Mouse (Mus musculus) heart, embryonic 15.5 days (tissue): Measurements from ENCODE around the gene Aym1. TPM values are rescaled to one million over a fixed set of nuclear protein-coding genes. Genes with fewer than 3 reads are reported as not detected.
"Not testable (repeated sequence)": the region's sequence is repeated elsewhere in the genome, so short reads cannot be mapped to it uniquely, and the experiment has no call there.

Source experiments
- ATAC-seq: fragments of 200-750 bp; cut with Nextera tagmentation; replicated peaks from 2 replicates; pipeline ENCODE4 v1.8.0; 2017; ENCODE audit warnings: low read depth, moderate TSS enrichment; ENCODE audit not compliant: insufficient number of reproducible peaks, insufficient read depth, low FRiP score
- H3K27ac ChIP-seq: fragments of 300-500 bp; sonication (generic); 2 replicates; pipeline ENCODE4 v1.5.1; 2015; ENCODE audit warnings: mild to moderate bottlenecking, inconsistent platforms
- H3K27me3 ChIP-seq: fragments of 300-500 bp; sonication (generic); 2 replicates; pipeline ENCODE4 v1.6.1; 2015; ENCODE audit warnings: inconsistent platforms
- H3K36me3 ChIP-seq: fragments of 300-500 bp; sonication (generic); 2 replicates; pipeline ENCODE4 v1.6.1; 2015; ENCODE audit warnings: mild to moderate bottlenecking, inconsistent platforms
- H3K4me1 ChIP-seq: fragments of 300-500 bp; sonication (generic); replicated peaks from 2 replicates; pipeline ENCODE4 v1.6.1; 2015; ENCODE audit warnings: inconsistent platforms
- H3K4me2 ChIP-seq: fragments of 300-500 bp; sonication (generic); 2 replicates; pipeline ENCODE4 v1.6.1; 2015; ENCODE audit warnings: inconsistent platforms, mild to moderate bottlenecking, moderate library complexity
- H3K4me3 ChIP-seq: fragments of 300-500 bp; sonication (generic); 2 replicates; pipeline ENCODE4 v1.5.1; 2015; ENCODE audit warnings: mild to moderate bottlenecking, inconsistent platforms
- H3K9ac ChIP-seq: fragments of 300-500 bp; sonication (generic); 2 replicates; pipeline ENCODE4 v1.6.1; 2015; ENCODE audit warnings: mild to moderate bottlenecking, inconsistent platforms
- H3K9me3 ChIP-seq: fragments of 300-500 bp; sonication (generic); replicated peaks from 2 replicates; pipeline ENCODE4 v1.6.1; 2016; ENCODE audit warnings: inconsistent platforms
- WGBS: fragments of 180-500 bp; shearing (Covaris S2); methylation state at CpG from one replicate; pipeline ENCODE4 v1.1.7; 2015; ENCODE audit warnings: mixed read lengths; 5-methylcytosine and 5-hydroxymethylcytosine counted together
- polyA plus RNA-seq: library from polyadenylated mRNA; unstranded; fragments of >200 nt; fragmentation: Nextera tagmentation; extraction: Ambion mirVana; gene quantifications from 2 replicates; pipeline ENCODE4 v1.2.1, GENCODE M21; 2015

Gene Aym1
- polyA plus RNA-seq, 1 experiment from 2014 or later, result not detected

DNA sequence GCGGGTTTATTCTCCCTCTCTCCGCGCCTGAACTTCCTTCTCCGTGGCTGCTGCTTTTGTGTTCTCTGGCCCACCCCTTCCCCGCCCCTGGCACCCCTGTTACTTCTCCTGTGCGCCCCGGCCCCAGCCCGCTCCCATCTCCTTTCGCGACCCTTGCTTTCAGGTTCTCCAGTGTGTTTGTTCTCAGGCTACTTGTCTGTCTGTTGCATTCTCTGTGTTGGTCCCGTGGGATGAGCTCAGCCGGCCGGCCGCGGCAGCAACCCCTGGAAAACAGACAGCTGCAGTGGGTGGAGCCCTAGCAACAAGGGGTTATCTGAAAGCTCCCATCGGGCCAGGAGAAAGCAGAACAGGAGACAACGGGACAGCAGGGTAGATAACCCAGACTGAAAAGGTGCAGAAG lies 21.4 kb upstream of the Aym1 start:
- Histone ChIP-seq H3K27me3 (peaks cover 79% of the 10 kb centered on the region), H3K4me2 (peak overlapping the region; percentile 56), H3K27ac (no peak overlapping the region), H3K4me3 (peak overlapping the region; percentile 35), H3K9me3 (0 out of 2 replicates have a peak, but pooled peaks cover 2% of the 10 kb centered on the region), H3K9ac (no peak overlapping the region), H3K36me3 (no peaks in the 10 kb centered on the region), H3K4me1 (peaks cover 7% of the 10 kb centered on the region; the same call in 1 of the 2 replicates)
- WGBS, result 2% methylated on average over 17 of the region's 17 CpGs
- no peak for ATAC-seq

DNA sequence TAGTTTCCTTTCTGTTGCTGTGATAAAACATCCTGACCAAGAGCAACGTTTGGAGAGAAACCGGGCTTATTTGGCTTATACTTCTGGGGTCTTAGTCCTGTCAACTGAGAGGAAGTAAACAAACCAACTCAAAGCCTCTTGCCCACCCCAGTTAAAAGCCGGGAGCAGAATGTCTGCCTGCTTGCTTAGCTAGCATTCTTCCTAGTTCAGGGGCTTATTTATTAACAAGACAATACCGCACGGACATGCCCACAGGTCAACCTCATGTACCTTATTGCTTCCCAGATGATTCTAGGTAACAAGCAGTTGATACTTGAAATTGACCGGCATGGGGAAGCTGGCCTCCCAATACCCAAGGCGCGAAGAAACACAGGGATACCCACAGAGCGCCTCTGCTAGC lies 20.8 kb upstream of the Aym1 start:
- Histone ChIP-seq H3K4me2 (no peak overlapping the region), H3K36me3 (no peaks in the 10 kb centered on the region), H3K27ac (no peak overlapping the region), H3K4me3 (peak overlapping the region; percentile 35), H3K9ac (no peak overlapping the region), H3K4me1 (peaks cover 7% of the 10 kb centered on the region; the same call in 1 of the 2 replicates), H3K9me3 (0 out of 2 replicates have a peak, but pooled peaks cover 2% of the 10 kb centered on the region), H3K27me3 (peaks cover 84% of the 10 kb centered on the region)
- no peak for ATAC-seq
- WGBS, result 28% methylated on average over 9 of the region's 9 CpGs

DNA sequence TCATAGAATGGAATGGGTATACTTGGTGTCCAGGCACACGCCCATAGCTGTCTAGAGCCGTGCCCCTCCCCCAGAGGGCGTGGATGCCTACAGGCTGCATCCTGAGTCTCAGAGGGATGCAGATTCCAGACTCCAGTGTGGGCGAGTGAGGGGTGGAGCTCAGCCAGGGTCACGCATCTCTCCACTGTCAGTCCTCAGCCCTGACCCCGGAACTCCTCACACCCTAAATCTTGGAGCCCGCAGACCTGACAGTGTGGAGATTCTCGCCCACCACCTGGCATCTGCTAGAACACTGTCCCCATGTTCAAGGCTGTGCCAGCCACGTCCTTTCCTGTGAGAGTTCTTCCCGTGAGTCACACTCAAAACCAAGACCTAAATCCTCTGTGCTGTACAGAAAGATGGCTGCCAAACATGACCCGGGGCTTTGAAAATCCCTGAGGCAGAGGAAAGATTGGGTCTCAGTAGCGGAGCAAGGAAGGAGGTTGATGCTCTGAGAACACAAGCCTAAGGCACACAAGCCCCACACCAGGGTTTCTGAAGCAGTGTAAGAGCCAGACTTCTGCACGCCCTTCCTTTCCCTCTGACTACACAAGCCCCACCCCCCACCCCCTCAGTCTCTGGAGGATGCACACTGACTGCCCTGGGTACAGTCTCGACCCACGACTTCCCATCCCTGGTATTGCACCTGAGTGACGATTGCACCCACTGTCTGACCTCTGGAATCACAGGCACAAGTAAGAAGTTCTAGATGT lies 12.3 kb upstream of the Aym1 start:
- Histone ChIP-seq H3K36me3 (no peaks in the 10 kb centered on the region), H3K4me1 (no peaks in the 10 kb centered on the region), H3K27me3 (peaks cover 82% of the 10 kb centered on the region), H3K9me3 (no peaks in the 10 kb centered on the region), H3K27ac (no peak overlapping the region), H3K4me3 (no peak overlapping the region), H3K4me2 (no peak overlapping the region), H3K9ac (no peak overlapping the region)
- no peak for ATAC-seq
- 33% methylated on average over 16 of the region's 16 CpGs for WGBS

DNA sequence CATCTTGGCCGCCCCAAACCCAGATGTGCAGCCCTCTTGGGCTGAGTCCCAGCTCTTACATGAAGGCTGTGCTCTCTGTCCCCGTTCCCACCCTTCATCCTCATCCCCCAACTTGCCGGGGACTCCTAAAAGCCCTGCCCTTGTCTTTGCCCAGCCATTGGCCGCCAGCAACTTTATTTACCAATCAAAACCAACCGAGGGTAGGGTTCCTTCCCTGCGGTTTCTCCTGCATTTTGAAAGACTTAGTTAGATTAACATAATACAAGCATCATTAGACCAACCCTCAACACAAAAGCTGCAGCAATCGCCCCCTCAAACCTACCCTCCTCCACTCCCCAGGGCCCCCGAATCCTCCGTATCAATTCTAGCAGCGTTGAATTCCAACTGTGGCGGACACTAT lies 11.3 kb upstream of the Aym1 start:
- H3K9me3 ChIP-seq, result no peaks in the 10 kb centered on the region
- no peaks in the 10 kb centered on the region for H3K4me1 ChIP-seq
- no peaks in the 10 kb centered on the region for H3K36me3 ChIP-seq
- WGBS, result 10% methylated on average over 11 of the region's 11 CpGs
- H3K9ac ChIP-seq, result no peak overlapping the region
- no peak for ATAC-seq
- peaks cover 89% of the 10 kb centered on the region for H3K27me3 ChIP-seq
- H3K4me3 ChIP-seq, result no peak overlapping the region
- no peak overlapping the region for H3K4me2 ChIP-seq
- H3K27ac ChIP-seq, result no peak overlapping the region

DNA sequence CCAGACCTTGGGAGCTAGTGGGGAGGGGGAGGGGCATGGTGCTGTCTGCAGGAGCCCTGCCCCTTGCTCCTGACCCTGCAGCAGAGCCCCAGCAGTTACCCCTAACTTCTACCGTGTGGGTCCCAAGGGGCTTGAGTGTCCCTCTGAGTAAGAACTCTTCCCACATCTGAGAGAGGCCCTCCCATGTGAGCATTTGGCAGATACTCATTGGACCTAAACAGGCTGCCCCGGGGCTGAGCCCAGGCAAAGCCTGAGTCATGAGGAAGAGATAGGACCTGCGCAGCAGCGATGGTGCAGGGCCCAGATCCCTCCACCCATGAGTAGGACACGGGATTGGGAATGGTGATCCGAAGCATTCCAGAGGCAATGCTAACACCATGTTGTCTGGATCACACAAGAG lies 10.4 kb upstream of the Aym1 start:
- peaks cover 88% of the 10 kb centered on the region for H3K27me3 ChIP-seq
- not testable (repeated sequence) for H3K9ac ChIP-seq, ATAC-seq, H3K4me3 ChIP-seq, H3K9me3 ChIP-seq, H3K4me1 ChIP-seq, H3K36me3 ChIP-seq, H3K4me2 ChIP-seq, H3K27ac ChIP-seq
- 36% methylated on average over 6 of the region's 6 CpGs for WGBS

DNA sequence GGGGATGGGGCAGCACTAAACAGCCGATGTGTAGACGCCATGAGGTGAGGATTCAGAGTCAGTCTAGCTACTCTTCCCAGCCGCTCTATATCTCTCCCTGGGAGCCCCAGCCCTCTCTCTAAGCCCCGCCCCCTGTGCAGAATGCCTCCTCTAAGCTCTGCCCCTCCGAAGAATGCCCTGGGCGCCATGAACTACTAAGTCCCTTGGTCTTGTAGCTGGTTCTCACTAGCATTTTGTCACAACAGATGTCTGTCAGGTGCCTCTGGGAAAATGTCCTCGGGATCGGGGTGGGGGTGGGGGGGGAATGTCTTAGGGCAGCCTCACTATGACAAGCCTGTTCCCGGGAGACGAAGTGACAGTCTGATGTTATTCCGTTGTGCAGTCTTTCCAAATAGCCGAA lies 9.5 kb upstream of the Aym1 start:
- H3K9ac ChIP-seq, result no peak overlapping the region
- H3K27me3 ChIP-seq, result peaks cover 92% of the 10 kb centered on the region
- 28% methylated on average over 12 of the region's 12 CpGs for WGBS
- H3K27ac ChIP-seq, result no peak overlapping the region
- no peak for ATAC-seq
- H3K9me3 ChIP-seq, result no peaks in the 10 kb centered on the region
- no peaks in the 10 kb centered on the region for H3K4me1 ChIP-seq
- H3K4me3 ChIP-seq, result no peak overlapping the region
- H3K4me2 ChIP-seq, result no peak overlapping the region
- H3K36me3 ChIP-seq, result no peaks in the 10 kb centered on the region

DNA sequence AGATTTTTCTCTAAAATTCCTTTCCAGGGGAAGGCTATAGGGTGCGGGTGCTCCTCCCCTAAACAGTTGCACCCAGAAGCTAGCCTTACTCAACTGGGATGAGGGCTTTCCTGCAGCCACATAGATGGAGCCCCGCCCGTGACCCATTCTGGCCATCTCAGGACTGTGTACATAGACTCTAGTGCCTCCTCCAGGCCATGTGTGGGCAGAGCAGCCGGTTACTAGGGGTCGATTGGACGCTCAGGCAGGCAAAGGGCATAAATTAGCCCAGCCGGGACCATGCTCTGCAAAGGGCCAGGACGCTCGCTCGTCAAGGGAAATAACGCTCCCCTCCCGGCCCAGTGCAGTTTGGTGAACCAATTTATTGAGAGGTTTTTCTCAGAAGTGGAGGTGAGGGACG lies 8.5 kb upstream of the Aym1 start:
- Histone ChIP-seq H3K4me2 (no peak overlapping the region), H3K4me1 (no peaks in the 10 kb centered on the region), H3K4me3 (no peak overlapping the region), H3K27ac (no peak overlapping the region), H3K27me3 (peaks cover 97% of the 10 kb centered on the region), H3K36me3 (no peaks in the 10 kb centered on the region), H3K9me3 (no peaks in the 10 kb centered on the region), H3K9ac (no peak overlapping the region)
- ATAC-seq, result no peak
- WGBS, result 17% methylated on average over 13 of the region's 13 CpGs

DNA sequence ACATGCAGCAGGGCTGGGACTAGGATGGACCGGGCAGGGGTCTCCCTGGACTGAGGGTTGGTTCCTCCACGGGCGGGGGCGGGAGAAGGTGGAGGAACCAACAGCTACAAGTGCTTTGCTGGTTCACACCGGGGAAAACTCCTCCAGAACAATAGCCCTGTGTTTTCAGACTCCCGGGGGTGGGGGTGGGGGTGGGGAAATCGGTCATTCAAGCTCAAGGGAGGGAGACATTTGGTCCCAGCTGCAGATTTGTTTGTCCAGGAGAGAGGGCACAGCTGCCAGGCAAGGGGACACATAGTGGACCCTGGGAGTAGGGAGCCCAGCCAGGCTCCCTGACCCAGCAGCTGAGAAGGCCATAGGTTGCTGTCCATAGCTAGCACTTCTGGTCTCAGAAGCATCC lies 7.9 kb upstream of the Aym1 start:
- no peak overlapping the region for H3K4me3 ChIP-seq
- peaks cover 97% of the 10 kb centered on the region for H3K27me3 ChIP-seq
- ATAC-seq, result no peak
- H3K27ac ChIP-seq, result no peak overlapping the region
- 14% methylated on average over 7 of the region's 7 CpGs for WGBS
- no peak overlapping the region for H3K9ac ChIP-seq
- H3K4me2 ChIP-seq, result no peak overlapping the region
- H3K36me3 ChIP-seq, result no peaks in the 10 kb centered on the region
- no peaks in the 10 kb centered on the region for H3K9me3 ChIP-seq
- no peaks in the 10 kb centered on the region for H3K4me1 ChIP-seq

DNA sequence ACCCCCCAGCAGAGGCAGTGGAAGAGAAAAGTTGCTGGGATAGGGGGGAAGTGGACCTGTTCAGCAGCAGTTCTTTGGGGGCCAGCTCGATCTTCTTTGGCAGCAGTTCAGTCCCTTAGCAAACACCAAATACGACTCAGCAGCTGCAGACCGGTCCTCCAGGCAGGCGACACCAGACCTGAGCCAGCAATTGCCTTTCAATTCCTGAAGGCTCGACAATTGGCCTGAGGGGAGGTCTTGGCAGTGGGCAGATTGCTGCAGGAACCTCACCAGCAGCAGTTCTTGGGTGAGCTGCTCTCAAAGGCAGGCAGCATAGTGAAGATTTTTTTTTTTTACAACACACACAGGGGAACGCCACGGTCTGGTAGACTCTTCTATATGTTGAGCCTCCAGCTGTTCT lies 7.3 kb upstream of the Aym1 start:
- H3K36me3 ChIP-seq, result no peaks in the 10 kb centered on the region
- ATAC-seq, result no peak
- no peak overlapping the region for H3K27ac ChIP-seq
- H3K4me2 ChIP-seq, result no peak overlapping the region
- no peak overlapping the region for H3K4me3 ChIP-seq
- no peaks in the 10 kb centered on the region for H3K9me3 ChIP-seq
- no peak overlapping the region for H3K9ac ChIP-seq
- peaks cover 96% of the 10 kb centered on the region for H3K27me3 ChIP-seq
- 26% methylated on average over 7 of the region's 7 CpGs for WGBS
- H3K4me1 ChIP-seq, result no peaks in the 10 kb centered on the region

DNA sequence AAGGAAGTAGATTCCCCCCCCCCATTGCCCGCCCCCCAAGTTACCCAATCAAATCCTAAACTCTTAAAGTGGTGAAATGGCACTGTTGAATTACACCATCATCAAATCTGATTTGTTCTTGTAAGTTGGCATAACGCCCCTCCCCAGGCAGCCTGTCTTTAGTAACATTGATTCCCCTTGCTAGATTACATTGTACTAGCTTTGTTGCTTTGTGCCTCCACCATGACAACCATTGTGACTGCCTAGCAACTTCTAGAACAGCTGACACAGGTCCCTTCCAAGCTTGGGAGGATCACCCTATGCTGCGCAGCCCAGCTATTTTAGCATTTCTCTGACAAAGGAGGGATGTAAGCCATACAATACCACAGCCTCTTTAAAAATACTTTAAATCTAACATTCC lies 5.3 kb upstream of the Aym1 start:
- H3K9ac ChIP-seq, result no peak overlapping the region
- WGBS, result 79% methylated on average over 3 of the region's 3 CpGs
- no peaks in the 10 kb centered on the region for H3K36me3 ChIP-seq
- ATAC-seq, result no peak
- H3K4me3 ChIP-seq, result no peak overlapping the region
- no peaks in the 10 kb centered on the region for H3K4me1 ChIP-seq
- H3K4me2 ChIP-seq, result no peak overlapping the region
- H3K27ac ChIP-seq, result no peak overlapping the region
- no peaks in the 10 kb centered on the region for H3K9me3 ChIP-seq
- H3K27me3 ChIP-seq, result peaks cover 84% of the 10 kb centered on the region

DNA sequence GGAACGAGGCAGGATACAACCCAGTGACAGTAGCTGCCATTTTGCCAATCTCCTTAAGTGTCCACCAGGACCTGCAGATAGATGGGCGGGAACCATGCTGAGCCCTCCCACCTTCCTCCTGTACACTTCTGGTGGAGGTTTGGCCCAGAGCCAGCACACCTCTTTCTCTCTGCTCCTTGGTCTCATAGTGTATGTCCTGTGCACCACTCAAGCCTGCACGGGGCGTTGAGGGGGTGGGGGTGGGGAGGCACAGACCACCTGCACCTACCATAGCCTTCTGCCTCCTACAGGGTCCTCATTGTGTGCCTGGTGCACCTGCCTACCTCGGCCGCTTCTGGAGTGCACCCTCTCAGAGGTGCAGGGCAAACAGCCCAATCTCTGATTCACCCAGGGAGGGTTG lies 4.5 kb upstream of the Aym1 start:
- Histone ChIP-seq H3K9me3 (no peaks in the 10 kb centered on the region), H3K27me3 (peaks cover 82% of the 10 kb centered on the region), H3K4me2 (no peak overlapping the region), H3K4me3 (no peak overlapping the region), H3K4me1 (no peaks in the 10 kb centered on the region), H3K9ac (no peak overlapping the region), H3K27ac (no peak overlapping the region), H3K36me3 (no peaks in the 10 kb centered on the region)
- WGBS, result 67% methylated on average over 6 of the region's 6 CpGs
- ATAC-seq, result no peak

DNA sequence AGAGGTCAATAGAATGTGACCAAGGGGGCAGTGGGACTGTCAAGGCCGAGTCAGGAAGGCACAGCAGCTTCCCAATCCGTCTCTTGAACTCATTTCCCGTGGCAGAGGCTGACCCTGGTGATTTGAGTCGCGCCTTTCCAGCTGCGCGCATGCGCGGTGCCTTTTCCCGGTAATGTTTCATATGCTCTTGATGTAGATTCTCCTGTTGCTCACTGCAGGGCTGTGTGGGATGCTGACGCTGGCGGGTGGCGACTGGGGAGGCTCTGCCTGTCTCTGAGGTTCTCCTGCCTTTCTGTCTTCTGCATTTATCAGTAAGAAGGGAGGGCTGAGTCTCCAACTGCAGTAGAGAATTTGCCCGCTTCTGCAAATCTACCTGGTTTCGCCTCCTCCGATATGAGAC lies 2.8 kb upstream of the Aym1 start:
- ATAC-seq, result no peak
- no peaks in the 10 kb centered on the region for H3K36me3 ChIP-seq
- peaks cover 76% of the 10 kb centered on the region for H3K27me3 ChIP-seq
- H3K4me1 ChIP-seq, result peaks cover 2% of the 10 kb centered on the region; the same call in 1 of the 2 replicates
- H3K9me3 ChIP-seq, result no peaks in the 10 kb centered on the region
- no peak overlapping the region for H3K4me3 ChIP-seq
- no peak overlapping the region for H3K9ac ChIP-seq
- 38% methylated on average over 16 of the region's 16 CpGs for WGBS
- H3K27ac ChIP-seq, result no peak overlapping the region
- H3K4me2 ChIP-seq, result no peak overlapping the region
